Mouse (Mus musculus) megakaryocyte, embryonic 14.5 days (primary cell): Measurements from ENCODE around the gene Tns3. TPM values are rescaled to one million over a fixed set of nuclear protein-coding genes. Genes with fewer than 3 reads are reported as not detected.

ENCODE experiments used
- H3K27me3 ChIP-seq: replicated peaks from 2 replicates; pipeline ENCODE3; 2012; ENCODE audit warnings: inconsistent platforms
- H3K36me3 ChIP-seq: replicated peaks from 2 replicates; pipeline ENCODE3; 2012; ENCODE audit warnings: low read length, inconsistent platforms, mixed read lengths
- H3K4me1 ChIP-seq: 2 replicates; pipeline ENCODE4 v1.6.1; 2012; ENCODE audit warnings: inconsistent platforms
- H3K4me3 ChIP-seq: replicated peaks from 2 replicates; pipeline ENCODE3; 2012; ENCODE audit warnings: moderate library complexity, mild to moderate bottlenecking, inconsistent platforms
- H3K9me3 ChIP-seq: 2 replicates; pipeline ENCODE4 v1.6.1; 2012; ENCODE audit warnings: inconsistent platforms
- FLI1 ChIP-seq: IDR thresholded peaks from 2 replicates; pipeline ENCODE4 v1.6.1; 2012; ENCODE audit warnings: low read length, inconsistent platforms, mixed read lengths
- GATA1 ChIP-seq: IDR thresholded peaks from 3 replicates; pipeline ENCODE4 v1.6.1; 2012; ENCODE audit warnings: mixed read lengths, low read length, inconsistent platforms, borderline replicate concordance
- polyA plus RNA-seq: library from polyadenylated mRNA; stranded (reverse); fragments of >175 nt; gene quantifications from 2 replicates; pipeline ENCODE4 v1.2.3, GENCODE M21; 2012; ENCODE audit warnings: low replicate concordance; ENCODE audit not compliant: insufficient read depth

Tns3 gene
- polyA plus RNA-seq, 1 experiment, result 1.7 TPM

DNA sequence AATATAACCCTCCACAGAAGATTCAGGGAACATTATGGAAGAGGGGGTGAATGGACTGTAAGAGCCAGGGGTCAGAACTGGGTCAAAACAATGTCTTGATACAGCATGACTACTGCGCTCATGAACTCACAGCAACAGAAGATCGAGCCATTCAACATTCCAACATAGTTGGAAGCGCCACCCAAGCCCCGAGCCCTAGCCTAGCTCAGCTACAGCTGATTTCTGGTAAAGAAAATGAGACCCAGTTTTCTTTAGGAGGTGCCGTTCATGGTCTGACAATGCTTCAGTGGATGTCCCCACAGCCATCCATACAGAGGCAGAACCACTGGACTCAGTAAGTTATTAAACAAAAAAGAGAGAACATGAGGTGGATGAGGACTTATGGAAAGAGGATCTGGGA lies 224.1 kb downstream of the Tns3 start:
- Histone ChIP-seq H3K27me3 (no peaks in the 10 kb centered on the region), H3K9me3 (no peaks in the 10 kb centered on the region), H3K4me3 (no peak overlapping the region), H3K4me1 (peaks cover 8% of the 10 kb centered on the region), H3K36me3 (no peaks in the 10 kb centered on the region)
- TF ChIP-seq GATA1 (no peak), FLI1 (no peak)

DNA sequence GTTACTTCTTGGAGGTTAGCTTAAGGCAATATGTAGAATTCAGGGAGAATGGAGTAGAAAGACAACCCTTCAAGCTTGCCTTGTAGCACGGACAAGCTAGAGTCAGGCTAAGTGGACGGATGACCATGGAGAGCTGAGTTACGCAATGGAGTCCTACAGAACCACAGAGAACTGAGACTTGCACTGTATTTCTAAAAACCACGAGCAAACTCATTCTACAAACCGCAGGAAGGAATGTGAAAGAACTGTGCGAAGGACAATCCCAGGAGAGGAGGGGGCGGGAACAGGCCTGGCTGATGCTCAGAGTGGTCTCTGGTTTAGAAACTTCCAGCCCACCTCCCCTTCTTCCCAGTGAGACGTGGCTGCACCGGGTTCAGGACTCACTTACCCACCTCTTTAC lies 225.3 kb downstream of the Tns3 start:
- no peaks in the 10 kb centered on the region for H3K27me3 ChIP-seq
- peaks cover 8% of the 10 kb centered on the region for H3K4me1 ChIP-seq

DNA sequence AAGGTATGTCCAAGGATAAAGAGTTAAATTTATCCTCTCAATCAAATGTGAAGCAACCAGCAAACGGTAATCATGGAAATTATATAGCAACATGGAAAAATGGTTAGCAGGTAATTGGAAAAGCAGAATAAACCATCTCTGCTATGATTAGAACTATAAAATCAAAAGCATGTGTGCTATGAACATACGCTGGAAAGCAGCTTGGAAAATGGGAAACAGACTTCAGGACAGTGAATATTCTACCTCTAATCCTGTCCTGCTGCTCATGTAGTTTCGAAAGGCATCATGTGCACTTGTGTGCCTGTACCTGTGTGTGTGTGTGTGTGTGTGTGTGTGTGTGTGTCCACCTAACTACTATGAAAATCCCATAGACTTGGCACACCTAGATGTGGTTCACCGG lies 226.1 kb downstream of the Tns3 start:
- TF ChIP-seq FLI1, result no peak
- no peak for TF ChIP-seq GATA1

More for the DNA sequence above, 225.3 kb downstream of the Tns3 start:
- Histone ChIP-seq H3K36me3 (no peaks in the 10 kb centered on the region), H3K9me3 (0 out of 2 replicates have a peak, but pooled peaks cover under 1% of the 10 kb centered on the region), H3K4me3 (no peak overlapping the region)
- TF ChIP-seq GATA1, result no peak
- TF ChIP-seq FLI1, result no peak

DNA sequence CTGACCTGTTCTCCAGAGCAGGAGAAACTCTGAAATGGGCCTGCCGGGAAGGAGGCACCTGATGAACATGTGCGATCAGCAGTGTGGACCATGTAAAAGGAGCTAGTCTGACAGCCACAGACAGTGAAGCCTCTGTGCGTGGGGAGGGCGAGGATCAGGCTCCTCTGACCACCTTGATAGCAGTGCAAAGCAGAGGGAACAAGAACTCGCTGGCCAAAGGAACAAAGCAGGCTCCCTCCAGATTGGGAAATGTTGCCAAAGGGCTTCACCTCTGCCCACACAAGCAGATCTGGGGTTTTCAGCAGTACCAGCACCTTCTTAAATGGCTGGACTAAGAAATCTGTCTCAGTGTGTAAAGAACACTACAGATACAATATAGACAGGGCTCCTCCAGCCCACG lies 229.2 kb downstream of the Tns3 start:
- no peaks in the 10 kb centered on the region for H3K4me1 ChIP-seq
- H3K4me3 ChIP-seq, result no peak overlapping the region
- peaks cover 6% of the 10 kb centered on the region; the same call in 1 of the 2 replicates for H3K9me3 ChIP-seq
- H3K36me3 ChIP-seq, result no peaks in the 10 kb centered on the region
- TF ChIP-seq FLI1 (no peak), GATA1 (no peak)
- H3K27me3 ChIP-seq, result no peaks in the 10 kb centered on the region

More for the DNA sequence above, 226.1 kb downstream of the Tns3 start:
- H3K9me3 ChIP-seq, result peaks cover 4% of the 10 kb centered on the region; the same call in 1 of the 2 replicates
- H3K27me3 ChIP-seq, result no peaks in the 10 kb centered on the region
- no peaks in the 10 kb centered on the region for H3K36me3 ChIP-seq
- H3K4me3 ChIP-seq, result no peak overlapping the region
- peaks cover 1% of the 10 kb centered on the region for H3K4me1 ChIP-seq

DNA sequence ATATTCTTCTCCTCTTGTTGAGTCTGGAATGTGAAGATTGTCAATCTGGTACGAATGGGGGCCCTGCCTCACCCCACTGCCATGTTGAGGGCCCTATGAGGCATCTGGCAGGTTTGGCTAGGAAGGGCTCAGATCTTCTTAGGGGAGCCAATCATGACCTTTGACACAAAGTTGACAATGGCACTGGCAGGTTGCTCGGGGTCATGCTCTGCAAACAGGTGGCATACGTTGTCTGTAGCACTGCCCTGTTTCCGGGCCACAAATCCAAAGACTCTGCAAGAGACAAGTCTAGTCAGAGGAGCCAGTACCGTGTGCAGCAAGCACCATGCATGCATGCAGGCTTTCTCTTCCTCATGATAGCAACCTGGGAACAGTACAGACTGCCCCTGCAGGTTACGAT lies 230.0 kb downstream of the Tns3 start:
- H3K27me3 ChIP-seq, result no peaks in the 10 kb centered on the region
- TF ChIP-seq GATA1 (no peak), FLI1 (no peak)

DNA sequence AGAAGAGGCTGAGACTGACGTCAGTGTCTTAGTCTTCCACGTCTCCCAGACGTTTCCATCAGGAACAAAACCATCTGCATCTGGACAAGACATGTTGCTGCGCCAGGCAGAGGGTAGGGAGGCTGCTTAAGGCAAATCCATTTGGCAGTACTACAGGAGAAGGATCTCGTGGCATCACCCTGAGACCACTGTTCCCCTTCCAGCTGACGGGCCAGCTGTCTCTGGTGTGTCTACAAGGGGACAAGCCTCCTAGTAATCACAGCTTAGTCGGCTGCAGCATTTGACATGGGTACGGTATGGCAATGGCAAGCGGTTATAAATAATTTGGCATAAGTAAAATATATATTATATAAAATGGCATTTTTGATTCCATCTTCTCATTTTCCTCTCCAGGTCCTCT lies 230.9 kb downstream of the Tns3 start:
- TF ChIP-seq FLI1 (no peak), GATA1 (no peak)
- peaks cover 6% of the 10 kb centered on the region; the same call in 1 of the 2 replicates for H3K9me3 ChIP-seq
- H3K4me1 ChIP-seq, result no peaks in the 10 kb centered on the region
- no peaks in the 10 kb centered on the region for H3K27me3 ChIP-seq
- no peak overlapping the region for H3K4me3 ChIP-seq
- no peaks in the 10 kb centered on the region for H3K36me3 ChIP-seq

More for the DNA sequence above, 230.0 kb downstream of the Tns3 start:
- no peaks in the 10 kb centered on the region for H3K36me3 ChIP-seq
- no peaks in the 10 kb centered on the region for H3K4me1 ChIP-seq
- H3K9me3 ChIP-seq, result peaks cover 6% of the 10 kb centered on the region; the same call in 1 of the 2 replicates
- H3K4me3 ChIP-seq, result no peak overlapping the region

DNA sequence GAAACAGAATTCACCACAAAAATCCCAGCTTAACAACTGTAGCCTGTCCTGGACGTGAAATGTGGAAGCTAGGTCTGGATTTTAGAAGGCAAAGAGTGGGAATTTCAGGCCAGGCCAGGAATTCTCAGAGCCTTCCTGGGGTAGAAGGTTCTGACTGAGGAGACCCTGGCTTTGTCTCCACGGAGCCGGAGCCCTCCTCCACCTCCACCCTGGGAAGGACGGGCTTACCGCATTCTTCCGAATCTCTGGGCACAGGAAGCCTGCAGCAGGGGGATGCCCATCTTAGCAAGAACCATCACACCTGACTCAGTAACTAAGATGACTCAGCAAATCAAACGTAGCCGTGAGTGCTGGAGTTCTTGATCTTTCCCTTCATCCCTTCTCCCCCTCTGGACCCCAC lies 231.4 kb downstream of the Tns3 start:
- H3K27me3 ChIP-seq, result no peaks in the 10 kb centered on the region
- peaks cover 6% of the 10 kb centered on the region; the same call in 1 of the 2 replicates for H3K9me3 ChIP-seq
- H3K4me1 ChIP-seq, result no peaks in the 10 kb centered on the region
- H3K4me3 ChIP-seq, result no peak overlapping the region
- TF ChIP-seq FLI1 (no peak), GATA1 (no peak)
- no peaks in the 10 kb centered on the region for H3K36me3 ChIP-seq

DNA sequence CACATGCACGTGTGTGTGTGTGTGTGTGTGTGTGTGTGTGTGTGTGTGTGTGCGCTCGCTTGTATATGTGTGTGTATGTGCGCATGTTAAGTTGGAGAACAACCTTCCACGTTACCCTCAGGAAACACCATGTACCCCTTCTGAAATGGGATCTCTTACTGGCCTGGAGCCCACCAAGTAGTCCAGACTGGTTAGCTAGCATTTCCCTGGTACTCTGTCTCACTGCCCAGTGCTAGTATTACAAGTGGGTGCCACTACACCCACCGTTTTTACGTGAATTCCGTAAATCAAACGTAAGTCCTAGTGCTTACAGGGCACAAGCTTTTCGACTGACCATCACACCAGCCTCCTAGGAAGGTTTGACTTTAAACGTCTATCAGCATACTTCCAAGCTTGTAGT lies 236.7 kb downstream of the Tns3 start:
- Histone ChIP-seq H3K36me3 (no peaks in the 10 kb centered on the region), H3K9me3 (no peaks in the 10 kb centered on the region), H3K27me3 (peaks cover 2% of the 10 kb centered on the region), H3K4me1 (no peaks in the 10 kb centered on the region), H3K4me3 (no peak overlapping the region)
- TF ChIP-seq GATA1 (no peak), FLI1 (no peak)

DNA sequence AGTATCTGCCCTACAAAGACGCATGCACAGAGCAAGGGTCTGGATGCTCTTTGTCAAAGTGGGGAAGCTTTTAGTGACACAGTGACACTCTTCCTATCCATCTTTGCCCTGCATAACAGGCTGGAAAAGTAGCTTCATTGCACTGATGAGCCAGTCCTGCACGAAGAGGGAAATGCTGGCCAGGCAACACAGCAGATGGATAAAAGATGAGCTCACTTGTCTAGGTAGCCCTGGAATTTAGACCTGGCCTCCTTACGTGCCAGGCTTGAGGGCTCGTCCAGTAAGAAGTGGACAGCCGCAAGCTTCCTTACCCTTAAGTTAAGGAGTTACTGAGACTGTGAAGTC lies 239.1 kb downstream of the Tns3 start:
- H3K27me3 ChIP-seq, result peaks cover 2% of the 10 kb centered on the region
- no peaks in the 10 kb centered on the region for H3K9me3 ChIP-seq
- no peak overlapping the region for H3K4me3 ChIP-seq
- H3K36me3 ChIP-seq, result no peaks in the 10 kb centered on the region
- TF ChIP-seq FLI1 (no peak), GATA1 (no peak)
- no peaks in the 10 kb centered on the region for H3K4me1 ChIP-seq

DNA sequence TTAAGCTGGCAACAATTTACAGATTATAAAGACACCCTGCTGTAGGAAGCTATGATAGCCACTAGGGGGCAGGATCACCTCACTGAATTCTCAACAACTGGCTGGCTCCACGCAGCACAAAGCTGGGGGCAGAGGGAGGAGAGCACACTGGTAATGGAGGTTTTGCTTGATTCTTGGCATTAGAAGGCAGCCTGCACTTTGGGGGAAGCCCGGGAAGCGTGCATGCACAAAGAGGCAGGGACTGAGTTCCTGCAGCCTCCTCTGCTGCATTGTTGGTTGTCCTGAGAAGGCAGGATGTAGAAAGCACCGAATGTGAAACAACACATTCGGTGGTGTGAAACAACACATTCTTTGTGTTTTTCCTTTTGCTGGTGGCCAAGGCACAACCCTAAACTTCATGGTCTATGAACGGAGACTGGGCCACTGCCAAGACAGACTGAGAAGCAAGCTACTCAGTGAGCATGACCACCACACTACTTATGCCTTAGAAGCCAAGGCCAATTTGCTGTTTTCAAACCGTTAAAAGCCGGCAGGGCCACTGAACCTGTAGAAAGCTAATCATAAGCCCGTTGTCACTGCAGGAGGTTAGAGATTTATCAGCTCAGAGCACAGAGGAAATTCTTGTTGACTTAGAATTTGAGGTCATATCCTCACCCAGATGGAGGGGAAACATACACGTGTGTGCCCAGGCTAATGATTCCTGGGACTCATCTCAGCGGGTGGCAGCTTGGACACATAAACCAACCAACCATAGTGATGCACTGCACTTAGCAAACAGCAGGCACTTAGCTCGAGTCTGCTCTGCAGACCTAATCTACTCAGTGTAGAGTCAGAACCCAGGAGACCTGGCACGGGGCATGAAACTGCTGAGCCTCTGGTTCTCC lies 239.8 kb downstream of the Tns3 start:
- H3K27me3 ChIP-seq, result peaks cover 2% of the 10 kb centered on the region
- H3K36me3 ChIP-seq, result no peaks in the 10 kb centered on the region
- no peaks in the 10 kb centered on the region for H3K9me3 ChIP-seq
- peak overlapping the region; percentile 33 for H3K4me3 ChIP-seq
- no peaks in the 10 kb centered on the region for H3K4me1 ChIP-seq
- TF ChIP-seq FLI1 (no peak), GATA1 (no peak)
